Mouse (Mus musculus): ENCODE results near the gene Zbtb20.

The Zbtb20 gene

GRCm38 (mm10) chr16:43674400-43674799, 798.7 kb downstream of the Zbtb20 start:
- DNase-seq: no peak

GRCm38 (mm10) chr16:43687968-43688367, 812.3 kb downstream of the Zbtb20 start:
- DNase-seq: no peak

GRCm38 (mm10) chr16:43690211-43690690, 814.6 kb downstream of the Zbtb20 start:
- DNase-seq: no peak

DNA sequence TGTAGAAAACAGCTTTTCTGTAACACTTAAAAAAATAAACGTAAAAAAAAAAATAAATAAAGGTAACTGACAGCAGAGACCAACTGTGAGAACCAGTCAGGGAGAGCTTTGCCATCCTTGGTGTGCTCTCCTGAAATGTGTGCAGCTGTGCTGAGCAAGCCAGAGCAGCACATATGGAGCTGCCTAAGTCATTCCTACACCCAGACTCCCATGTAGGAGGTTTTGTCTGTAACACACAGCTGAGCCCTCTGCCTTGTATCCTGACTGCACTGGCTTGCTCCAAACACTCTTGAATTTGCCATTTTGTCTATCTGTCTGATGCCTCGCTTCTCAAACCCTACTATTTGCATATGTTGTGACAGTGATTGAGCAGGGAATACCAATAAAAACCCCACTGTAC, 815.2 kb downstream of the Zbtb20 start:
- DNase-seq: no peak

DNA sequence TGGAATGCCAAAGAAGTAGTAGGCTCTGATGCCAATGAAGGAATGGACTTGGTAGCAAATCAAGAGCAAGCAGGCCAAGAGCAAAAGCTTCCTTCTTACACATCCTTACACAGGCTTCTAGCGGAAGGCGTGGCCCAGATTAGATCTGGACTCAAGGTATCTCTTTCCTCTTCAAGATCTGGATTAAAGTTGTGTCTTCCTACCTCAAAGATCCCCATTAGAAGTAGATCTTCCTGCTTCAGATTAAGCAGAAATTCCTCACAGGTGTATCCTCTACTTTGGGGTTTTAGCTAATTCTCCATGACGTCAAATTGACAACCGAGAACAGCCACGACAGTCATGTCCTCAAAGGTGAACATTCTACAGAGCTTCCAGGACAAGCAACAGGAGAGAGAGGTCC, 816.1 kb downstream of the Zbtb20 start:
- DNase-seq: no peak

Data from kidney, adult 18-20 months (tissue).